Mouse (Mus musculus): ENCODE measurements at regions not wholly inside any gene's neighbourhood (a gene's known extent, or its start where the extent isn't known, plus 50 kb on each side); places are given as distances from the start of the nearest gene placed in this dataset.

DNA sequence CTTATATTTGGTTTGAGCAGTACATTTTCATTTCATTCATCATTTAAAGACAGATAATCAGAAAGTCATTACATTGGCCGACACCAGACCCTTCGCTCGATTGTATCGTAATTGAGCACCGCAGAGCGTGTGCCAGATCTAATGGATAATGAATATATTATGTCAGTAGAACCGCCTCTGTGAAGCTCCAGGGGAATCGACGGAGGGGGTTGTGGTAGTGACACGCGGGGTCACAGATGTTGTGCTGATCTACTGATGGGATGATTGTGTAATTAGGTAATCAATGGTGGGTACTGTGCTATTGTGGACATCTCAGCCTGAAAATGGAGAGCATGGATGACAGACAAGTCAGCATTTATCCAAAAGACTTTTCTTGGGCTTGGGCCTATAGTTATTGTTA is 414.3 kb upstream of the Tenm2 start:
- DNase-seq (ENCODE audit: low spot score in 2 of 2), result no peak

DNA sequence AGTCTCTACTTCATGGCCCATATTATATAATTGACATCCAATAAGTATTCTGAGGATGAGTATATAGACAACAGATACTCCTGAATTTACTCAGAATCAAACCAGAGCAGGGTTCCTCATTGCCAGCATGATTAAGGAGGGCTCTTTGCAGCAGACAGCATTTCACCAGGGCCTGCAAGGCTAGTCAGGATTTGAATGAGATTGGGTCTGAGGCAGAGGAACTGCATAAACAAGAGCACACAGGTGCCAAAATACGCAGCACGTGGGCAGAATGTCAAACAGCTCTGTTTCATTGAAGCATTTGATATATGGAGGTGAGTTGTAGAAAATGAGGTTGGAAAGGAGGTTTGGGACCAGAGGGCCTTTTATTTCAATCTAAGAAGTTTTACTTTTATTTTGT is 387.5 kb upstream of the Tenm2 start:
- no peak for DNase-seq (ENCODE audit: low spot score in 2 of 2)

DNA sequence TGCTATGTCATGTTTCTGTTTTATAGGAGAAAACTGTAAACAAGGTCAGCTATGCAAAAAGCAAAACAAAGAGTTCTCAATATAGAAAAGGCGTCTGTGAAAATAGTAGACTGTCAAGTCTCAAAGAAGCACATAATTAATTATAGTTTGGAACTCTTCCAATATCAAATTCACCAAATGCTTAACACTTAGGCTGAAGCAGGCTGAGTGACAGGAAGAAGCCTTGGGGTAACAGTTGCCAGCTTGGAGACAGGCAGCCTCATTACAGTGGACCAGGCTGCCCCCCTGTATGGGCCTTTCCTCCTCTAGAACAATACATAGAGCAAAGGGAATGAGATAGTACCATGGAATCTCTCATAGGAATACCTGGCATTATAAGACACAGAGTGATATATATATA is 364.8 kb upstream of the Tenm2 start:
- DNase-seq (ENCODE audit: low spot score in 2 of 2), result no peak

DNA sequence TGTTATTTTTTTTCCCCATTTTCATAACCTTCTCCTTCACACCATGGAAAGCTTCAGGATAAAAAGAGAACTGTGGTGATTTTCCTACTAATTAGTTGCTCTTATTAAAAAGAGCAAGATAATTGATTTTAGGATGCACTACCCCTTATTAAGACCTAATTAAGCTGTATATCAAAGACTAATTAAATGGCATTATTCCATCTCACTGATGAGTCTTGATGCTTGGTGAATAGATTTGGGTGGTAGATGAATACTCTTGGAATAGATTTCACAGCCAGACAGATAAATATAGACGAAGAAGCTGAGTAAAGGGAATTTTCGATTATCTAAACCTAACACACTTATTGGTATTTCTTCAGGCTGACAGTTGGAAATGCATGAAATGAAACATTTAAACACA is 346.5 kb upstream of the Tenm2 start:
- no peak for DNase-seq (ENCODE audit: low spot score in 2 of 2)

DNA sequence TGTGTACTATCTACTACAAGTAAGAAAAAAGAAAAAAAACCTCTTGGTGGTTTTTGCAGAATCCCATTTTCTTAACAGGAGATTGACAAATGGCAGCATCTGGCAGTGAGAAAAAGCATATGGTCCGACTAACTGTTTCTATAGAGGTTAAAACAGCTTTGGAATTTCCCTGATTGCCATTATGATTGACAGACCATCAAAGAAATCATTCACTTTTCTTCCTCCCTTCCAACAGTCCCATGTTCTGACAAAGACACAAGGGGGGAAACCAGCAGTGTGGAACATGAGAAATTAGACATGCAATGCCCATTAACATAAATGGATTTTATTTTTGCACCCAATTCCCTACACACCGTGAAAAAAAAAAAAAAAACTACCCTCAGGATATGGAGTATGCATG is 297.9 kb upstream of the Tenm2 start:
- no peak for DNase-seq (ENCODE audit: low spot score in 2 of 2)

DNA sequence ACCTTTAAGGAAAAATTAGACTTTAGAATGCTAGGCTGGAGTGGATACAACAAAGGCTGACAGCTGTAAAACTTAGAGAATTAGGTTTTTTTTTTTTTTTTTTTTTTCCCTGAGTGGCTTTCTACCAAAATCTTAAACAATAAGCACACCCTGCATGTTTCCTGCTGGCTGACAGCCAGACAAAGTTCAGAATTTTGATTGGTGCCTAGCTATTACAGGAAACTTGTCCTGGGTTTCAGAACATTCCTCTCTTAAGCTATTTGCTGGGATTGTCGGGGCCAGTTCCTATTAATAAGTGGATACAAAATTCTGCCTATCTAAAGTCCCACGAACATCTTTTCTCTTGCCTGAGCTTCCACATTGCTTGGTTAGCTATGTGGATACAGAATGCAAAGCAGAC is 296.7 kb upstream of the Tenm2 start:
- DNase-seq (ENCODE audit: low spot score in 2 of 2), result no peak

DNA sequence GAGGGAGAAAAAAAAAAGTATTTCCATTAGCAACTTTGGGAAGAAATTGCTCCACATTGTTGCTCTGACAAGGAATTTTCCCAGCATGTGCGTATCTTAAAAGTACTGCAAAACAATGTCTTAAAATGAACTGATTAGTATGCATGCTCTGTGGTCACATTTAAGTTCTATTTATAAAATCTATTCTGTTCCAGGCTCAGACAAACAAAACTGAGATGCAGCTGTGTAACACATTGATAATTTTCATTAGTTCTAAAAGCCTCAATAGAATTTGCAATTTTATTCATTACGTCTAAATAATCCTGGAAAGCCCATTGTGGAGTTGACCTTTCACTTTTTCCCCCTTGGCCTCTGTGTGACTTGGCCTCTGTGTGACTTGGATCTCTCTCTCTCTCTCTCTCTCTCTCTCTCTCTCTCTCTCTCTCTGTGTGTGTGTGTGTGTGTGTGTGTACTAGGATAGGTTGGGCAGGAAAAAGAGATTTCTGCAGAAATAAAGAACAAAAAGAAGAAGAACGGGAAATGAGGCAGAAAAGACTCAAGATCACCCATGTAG is 262.8 kb upstream of the Tenm2 start:
- DNase-seq (ENCODE audit: low spot score in 2 of 2), result no peak

DNA sequence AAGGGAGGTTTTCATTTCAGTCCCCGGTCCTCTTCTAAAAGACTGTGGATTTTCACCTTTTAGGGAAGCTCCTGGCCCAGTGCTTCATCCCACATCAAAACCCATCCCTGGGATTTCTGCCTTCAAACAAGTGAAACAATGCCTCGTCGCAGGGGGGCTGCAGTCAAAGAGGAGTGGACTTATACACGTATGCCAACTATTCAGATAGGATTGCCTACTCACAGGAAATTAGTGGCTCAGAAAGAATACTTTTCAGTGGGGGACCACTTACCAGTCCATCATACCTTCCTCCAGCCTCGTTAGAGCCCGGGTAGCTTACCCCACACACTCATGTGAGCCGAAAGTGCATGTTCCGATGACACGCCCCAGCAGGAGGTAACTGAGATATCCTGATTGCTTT is 262.1 kb upstream of the Tenm2 start:
- DNase-seq (ENCODE audit: low spot score in 2 of 2), result no peak

DNA sequence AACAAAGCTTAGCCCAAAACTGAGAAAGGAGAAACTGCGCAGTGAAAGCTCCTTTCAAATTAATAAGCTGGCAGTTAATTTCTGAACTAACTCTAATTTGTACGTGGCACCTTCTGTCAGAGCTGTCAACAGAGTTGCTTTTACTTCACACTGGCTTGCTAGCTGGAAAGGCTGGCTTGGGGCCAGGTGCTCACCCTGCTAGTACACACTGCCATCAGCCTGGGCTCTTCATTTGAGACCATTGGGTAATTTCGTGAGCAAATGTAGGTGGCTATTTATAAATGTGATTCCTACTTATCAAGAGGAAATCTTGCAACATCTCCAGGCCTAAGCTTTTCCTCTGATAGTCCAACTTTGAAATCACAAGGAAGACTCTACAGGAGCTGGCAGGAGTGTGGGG is 244.5 kb upstream of the Tenm2 start:
- DNase-seq (ENCODE audit: low spot score in 2 of 2), result no peak

DNA sequence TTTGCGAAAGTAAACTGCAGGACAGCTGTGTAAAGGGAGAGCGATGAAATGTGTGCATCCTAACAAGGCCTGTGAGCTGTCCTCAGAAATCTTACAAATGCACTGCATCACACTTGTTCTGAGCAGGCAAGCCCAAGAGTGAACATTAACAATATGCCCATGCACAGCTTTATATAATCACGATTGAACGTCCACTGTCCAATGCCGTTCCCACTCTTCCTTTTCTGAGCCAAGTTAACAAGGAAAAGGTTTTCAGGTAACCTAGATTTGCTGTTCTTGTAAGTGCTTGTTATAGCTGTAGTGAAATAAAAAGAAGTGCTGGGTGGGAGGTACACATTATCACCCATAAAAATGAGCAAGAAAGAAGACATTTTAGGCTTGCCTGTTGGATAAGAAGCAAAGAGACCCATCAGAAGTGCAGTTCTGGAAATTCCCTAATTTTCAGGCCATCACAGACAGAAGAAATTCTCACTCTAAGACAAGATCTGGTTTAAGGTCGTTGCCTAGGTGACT is 243.3 kb upstream of the Tenm2 start:
- DNase-seq (ENCODE audit: low spot score in 2 of 2), result no peak

DNA sequence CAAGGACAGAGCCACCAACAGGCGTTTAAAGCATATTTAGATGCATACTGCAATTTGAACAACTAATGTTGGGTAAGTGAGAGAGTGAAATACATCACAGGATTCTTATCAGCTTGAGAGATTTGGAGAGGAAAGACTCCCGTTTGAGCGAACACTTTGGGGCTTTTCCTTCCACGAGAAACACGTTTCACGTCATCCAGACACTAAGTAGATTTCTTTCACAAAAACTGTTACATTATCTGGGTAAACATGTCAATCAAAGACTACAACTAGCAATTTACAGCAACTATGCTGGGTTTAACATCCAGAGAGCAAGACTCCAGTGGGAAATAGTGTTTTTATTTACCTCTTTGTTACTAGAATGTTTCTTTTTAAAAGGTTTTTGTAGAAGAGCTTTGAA is 238.3 kb upstream of the Tenm2 start:
- no peak for DNase-seq (ENCODE audit: low spot score in 2 of 2)

DNA sequence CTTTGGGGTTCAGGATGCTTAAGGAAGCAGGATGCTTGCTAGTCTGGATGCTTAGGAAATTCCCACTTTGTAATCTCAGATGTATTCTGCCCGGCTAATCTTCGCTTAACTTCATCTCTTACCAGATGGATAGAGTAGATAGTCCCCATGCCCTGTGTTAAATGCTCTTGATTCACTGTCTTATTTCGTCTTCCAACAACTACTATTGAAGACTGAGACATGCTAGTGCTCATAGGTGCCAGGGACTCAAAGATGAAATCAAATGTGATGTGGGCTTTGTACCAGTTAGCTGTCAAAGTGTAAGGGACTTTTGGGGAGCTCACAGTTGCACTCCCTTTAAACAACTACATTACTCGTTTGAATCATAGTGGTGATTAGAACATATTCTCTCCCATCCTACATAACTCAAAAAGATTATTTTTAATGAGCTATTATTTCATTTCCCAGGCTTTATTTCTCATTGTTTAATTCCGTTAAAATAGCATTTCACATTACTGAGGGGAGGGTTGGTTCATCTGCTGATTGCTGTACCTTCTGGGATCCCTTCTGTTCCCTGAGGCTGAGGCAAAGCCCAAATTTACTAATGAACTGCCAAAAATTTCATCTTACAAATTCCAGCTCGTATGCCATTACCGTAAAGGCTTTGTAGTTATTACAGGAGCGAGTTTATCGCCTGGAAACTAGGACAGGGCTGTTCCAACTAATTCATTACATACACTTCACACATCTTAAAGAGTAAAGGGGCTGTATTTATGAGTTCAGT is 228.1 kb upstream of the Tenm2 start:
- no peak for DNase-seq (ENCODE audit: low spot score in 2 of 2)

DNA sequence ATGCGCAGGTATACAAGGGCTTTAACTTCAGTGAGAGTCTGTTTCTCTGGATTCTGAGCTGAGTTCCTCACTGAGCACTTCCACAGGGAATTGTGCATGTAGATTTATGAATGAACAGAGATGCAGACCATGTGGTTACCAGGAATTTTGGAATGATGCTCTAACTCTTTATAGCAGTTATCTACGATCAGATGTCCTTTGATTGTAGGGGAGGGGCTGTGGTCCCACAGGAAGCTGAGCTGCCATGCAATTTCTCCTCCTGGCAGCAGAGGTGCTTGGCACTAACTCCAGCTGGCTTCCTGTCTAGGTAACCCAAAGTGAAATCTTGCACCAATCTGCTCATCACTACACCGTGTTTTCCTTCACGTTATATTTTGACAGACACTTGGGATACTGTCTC is 226.6 kb upstream of the Tenm2 start:
- no peak for DNase-seq (ENCODE audit: low spot score in 2 of 2)

DNA sequence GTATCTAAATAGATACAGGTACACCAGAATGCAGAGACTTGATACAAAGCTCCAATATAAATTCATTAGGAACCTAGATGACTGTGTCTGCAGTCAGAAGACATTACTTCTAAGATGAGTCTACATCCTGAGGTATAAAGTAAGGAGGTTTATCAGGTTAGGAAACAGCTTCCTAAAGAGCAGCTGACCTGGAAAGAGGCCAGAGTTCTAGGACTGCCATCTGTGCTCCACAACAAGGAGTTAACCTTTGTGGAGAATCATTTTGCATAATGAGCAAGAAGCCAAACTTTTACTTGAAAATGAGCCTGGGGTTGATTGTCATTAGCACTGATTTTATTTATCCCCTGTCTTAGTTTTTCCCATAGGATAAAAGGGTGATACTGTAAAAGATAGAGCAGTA is 211.6 kb upstream of the Tenm2 start:
- no peak for DNase-seq (ENCODE audit: low spot score in 2 of 2)

DNA sequence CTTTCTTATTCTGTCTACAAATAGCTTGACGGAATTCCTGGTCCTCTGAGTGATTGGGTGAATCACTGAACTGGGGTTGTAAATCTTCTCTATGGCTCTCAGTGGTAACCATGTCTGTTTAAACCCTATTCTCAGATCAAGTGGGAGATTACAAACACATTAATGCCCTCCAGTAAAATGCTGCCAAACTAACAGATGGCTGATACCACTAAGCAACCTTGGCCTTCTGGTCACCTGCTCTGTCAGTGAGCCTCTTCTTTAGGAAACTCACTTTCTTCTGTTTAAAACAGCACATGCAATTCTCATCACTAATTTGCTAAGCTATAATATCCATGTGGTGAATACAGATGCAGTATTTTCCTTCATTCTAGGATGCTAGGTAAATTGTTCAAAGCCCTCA is 210.9 kb upstream of the Tenm2 start:
- DNase-seq (ENCODE audit: low spot score in 2 of 2), result no peak

DNA sequence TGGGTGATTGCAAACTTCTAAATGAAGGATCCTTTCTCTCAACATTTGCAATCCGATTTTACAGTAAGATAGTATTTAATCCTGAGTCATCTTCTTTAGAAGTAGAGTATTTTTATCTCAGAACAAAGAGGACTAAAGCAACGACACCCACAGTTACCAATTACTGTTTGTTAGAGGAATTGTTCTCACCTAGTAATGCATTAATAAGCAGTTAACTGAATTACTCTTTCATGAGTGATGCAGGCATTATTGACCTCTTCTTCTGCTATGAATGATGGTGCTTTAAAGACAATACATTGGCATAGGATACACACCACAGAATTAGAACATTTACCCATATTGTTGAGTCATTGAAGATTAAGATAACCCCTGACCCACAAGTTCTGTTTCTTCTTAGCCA is 207.0 kb upstream of the Tenm2 start:
- DNase-seq (ENCODE audit: low spot score in 2 of 2), result no peak

DNA sequence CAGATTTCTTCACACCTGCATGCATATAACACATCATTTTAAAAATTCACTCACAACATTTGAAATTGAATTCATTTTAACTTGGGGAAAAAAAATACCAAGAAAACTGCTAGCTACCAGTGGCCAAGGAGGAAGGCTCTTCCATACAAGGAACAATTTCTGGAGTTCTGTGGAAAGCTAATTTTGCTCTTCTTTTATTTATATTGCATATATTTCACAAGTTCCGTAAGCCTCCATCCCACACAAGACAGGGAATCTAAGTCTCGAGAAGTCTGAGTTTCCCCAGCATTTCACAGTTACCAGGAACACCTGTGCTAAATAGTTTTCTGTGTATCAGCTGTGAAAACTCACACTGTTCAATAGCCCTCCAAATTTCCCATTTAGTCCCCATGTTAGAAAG is 198.8 kb upstream of the Tenm2 start:
- DNase-seq (ENCODE audit: low spot score in 2 of 2), result no peak

DNA sequence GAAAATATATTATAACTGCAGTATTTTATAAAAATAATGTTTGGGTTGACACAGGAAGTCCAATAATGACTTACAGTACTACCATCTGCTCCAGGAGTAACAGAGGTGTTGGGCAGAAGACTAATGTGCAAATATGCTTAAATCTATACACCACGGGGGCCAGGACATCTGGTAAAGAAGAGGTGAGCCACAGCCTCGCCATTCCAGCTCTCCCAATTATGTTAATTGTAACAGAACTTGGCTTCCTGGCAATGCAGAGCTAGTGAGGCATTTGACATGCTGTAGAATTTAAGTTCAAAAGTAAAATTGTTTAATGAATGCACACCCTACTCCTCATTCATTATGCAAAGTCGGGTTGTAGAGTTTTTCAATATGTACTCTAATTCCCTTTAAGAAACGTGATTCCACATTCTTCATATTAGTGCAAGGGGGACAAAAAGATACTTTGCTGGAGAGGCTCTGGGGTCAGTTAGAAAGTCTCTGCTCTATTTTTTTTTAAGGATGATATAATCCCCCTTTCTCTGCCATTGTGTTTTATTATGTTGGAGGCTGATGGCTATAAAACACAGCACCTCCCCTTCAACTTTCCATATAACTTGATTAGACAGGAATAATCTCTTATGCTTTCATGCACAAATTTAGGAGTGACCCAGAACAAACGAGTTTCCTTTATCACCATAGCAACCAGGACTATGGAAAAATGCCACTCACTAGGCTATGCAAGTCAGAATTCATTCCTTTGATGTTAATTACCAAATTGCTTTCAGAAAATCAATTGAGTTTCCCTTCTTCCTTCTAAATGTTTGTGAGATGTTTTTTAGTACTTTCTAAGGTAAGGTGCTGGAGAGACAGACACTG is 188.8 kb upstream of the Tenm2 start:
- no peak for DNase-seq (ENCODE audit: low spot score in 2 of 2)

DNA sequence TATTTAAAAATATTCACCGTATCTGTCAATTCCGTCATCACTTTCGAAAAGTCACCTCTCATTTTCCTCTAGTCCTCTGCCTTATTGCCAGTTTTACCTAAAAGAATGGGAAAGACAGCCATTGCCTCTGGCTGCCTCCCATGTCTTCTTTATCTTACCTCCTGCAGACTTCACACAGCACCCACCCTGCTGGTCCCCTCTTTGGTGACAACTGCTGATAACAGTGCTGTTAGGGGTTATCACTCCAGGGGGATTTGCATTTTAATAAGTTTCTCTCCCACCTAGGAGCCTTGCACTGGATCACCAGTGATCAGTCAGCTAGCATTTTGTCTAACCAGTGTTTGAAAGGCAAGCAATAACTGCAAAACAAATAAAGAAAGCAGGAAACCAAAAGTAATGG is 177.1 kb upstream of the Tenm2 start:
- DNase-seq (ENCODE audit: low spot score in 2 of 2), result no peak

DNA sequence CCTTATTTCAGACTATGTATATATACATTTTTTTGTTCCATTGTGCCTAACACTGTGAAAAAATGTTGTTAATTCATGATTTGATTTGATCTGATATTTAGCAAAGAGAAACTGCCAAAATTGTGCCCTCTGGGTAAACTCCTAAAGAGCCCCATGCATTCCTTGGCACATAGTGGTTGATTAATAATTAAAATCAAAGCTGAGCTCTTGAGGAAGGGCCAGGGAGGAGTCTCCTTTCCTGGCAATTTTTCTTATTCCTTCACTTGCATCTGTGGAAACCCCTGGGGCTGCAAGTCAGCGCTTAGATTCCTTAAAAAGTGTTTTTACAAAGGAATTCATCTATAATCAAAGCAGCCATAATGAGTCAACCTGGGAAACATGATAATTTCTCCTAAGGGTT is 132.2 kb upstream of the Tenm2 start:
- no peak for DNase-seq (ENCODE audit: low spot score in 2 of 2)

DNA sequence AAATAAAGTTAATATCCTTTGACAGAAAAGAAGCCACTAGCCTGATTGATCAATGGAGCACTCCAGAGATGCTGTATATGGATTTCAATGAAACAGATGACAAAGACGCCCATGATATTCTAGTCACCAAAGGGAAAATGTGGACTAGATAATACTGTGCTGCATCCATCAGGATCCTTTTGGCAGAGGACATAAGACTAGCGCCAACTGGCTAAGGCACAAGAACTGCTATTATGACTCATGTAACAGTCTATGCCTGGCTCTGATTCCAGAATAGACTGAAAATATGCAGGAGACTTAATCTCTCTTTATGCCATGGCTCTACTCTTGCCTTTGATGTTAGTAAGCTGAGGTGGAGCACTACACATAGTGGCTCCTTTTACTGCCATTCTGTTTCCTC is 128.7 kb upstream of the Tenm2 start:
- peak; percentile 7 to 10 for DNase-seq (ENCODE audit: low spot score in 2 of 2)

DNA sequence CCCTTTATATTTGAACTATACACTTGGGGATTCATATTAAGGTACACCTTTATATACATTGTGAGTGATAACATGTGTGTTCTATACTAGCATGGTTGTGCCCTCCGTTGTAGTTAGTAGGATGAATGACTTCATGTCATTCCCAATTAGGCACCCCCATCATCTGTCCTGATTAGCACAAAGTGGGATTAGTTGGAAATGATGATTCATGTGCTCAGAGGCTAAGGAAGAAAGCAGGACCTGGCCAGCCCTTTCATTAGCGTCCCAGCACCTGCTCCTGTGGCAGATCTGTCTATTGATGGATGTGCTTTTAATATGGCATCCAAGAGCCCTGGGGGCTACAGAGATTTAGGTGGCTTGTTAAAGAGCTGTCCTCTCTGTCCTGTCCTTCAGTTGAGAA is 119.3 kb upstream of the Tenm2 start:
- DNase-seq (ENCODE audit: low spot score in 2 of 2), result no peak

DNA sequence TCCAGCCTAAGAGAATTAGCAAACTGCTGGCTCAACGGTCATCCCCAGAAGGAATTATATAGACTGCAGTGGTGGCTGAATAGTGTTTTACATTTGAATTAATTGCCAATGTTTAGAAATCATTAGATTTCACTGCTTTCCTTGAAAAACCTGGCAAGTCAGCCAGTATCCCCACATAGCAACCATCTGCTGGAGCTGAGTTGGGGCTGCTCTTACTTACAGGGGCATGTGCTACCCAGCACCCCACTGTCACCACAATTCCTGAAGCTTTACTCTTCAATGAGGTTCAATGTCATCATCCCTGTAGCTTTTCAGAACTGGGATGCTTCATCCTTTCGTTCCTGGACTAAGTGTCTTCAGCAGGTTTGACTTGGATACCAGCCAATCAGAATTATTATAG is 73.9 kb upstream of the Tenm2 start:
- no peak for DNase-seq (ENCODE audit: low spot score in 2 of 2)
